Mouse (Mus musculus) G1E (cell line): ENCODE measurements around the gene Card14.

ENCODE experiments used
- CTCF ChIP-seq: IDR thresholded peaks from 2 replicates; pipeline ENCODE4 v1.5.1; 2012; ENCODE audit warnings: low read depth, low read length, inconsistent platforms, mixed read lengths
- GATA1 ChIP-seq: IDR thresholded peaks from 2 replicates; pipeline ENCODE4 v1.6.1; 2012; ENCODE audit warnings: borderline replicate concordance, low read length, inconsistent platforms, mixed read lengths
- POLR2AphosphoS5 ChIP-seq: IDR thresholded peaks from 2 replicates; pipeline ENCODE4 v1.6.1; 2012; ENCODE audit warnings: low read depth, low read length, inconsistent platforms; ENCODE audit not compliant: insufficient replicate concordance
- TAL1 ChIP-seq: conservative IDR thresholded peaks from 2 replicates; pipeline ENCODE4 v1.6.1; 2012; ENCODE audit warnings: low read depth, low read length, inconsistent platforms, mixed read lengths

DNA sequence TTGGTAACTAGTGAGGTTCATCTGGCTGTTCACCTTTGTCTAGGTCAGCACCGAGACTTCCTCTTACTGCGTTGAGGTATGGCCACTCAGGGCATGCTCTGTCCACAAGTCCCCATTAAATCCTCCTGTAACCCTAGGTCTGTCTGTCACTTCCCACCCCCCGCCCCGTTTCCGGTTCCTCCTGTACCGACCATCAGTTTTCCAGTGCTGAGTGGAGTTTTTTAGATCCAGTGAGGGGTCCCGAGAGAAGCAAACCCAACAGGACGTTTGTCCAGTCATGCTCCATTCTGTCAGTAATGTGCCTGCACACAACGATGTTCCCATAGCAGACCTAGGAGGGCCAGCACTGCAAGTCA lies 49.4 kb upstream of the Card14 start:
- no peak for TF ChIP-seq CTCF
- no peak for TF ChIP-seq TAL1
- TF ChIP-seq POLR2AphosphoS5: no peak
- no peak for TF ChIP-seq GATA1
